ENCODE assay signal across 9 mouse cellular contexts in the genomic region with DNA sequence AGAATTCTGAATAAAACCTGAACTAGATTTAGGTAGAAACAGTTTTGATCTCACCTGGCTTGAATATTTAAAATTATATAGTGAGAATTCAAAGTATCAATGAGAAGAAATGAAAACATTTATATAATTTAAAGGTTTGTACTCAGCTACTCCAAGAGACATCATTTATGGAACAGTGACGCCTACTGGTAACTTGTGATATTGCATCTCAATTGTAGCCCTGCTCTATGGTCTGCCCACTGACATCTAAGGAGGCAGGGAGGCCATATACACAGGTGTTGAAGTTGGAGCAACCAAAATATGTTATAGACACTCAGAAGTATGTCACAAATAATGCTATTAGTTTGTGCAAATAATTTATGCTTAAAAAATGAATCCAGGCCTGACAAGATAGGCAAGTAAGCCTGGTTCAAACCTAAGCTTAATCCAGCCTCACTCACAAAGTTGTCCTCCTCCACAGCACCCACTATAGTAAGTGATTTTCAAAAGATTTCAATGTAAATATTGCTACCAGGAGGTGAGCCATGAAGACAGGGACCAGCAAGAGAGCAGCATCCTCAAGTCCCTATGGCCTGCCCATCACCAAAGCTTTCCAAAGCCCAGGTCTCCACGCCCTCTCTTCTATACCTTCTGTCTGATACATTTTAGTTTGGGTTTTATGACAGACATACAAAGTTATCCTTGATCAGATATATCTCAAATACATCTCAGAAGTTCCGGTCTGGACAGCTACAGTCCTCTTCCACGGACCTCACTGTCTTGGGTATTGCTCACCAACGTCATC.
DNase-seq lines count a peak whose midpoint lies in the region; ATAC-seq and TF ChIP-seq lines count a peak whose summit lies in the region.
"Had no signal": no experiment of that assay in that cellular context is flagged by ENCODE, and none has a peak within 500 bp of the region (broad histone marks: within the 10 kb centered on the region; RNA-seq: fewer than 3 reads in every experiment).

No protein-coding gene starts in this region.

- no peak for TF ChIP-seq EP300 in heart, postnatal 0 days (IDR thresholded peaks at IDR 0.05; ENCODE audit: low read depth)

- no peaks in the 10 kb centered on the region for H3K36me3 ChIP-seq in kidney, embryonic 16.5 days (ENCODE audit: insufficient read depth, low read length)
- H3K36me3 ChIP-seq in heart, postnatal 0 days (replicated peaks; ENCODE audit: control insufficient read depth, insufficient read depth, low read length) = 0 out of 2 replicates have a peak, but pooled peaks cover 6% of the 10 kb centered on the region
- H3K36me3 ChIP-seq: embryonic facial prominence, embryonic 13.5 days had no signal

- ATAC-seq in kidney, embryonic 16.5 days (ENCODE audit: low FRiP score, low TSS enrichment) = no peak
- no peak for ATAC-seq in heart, postnatal 0 days (ENCODE audit: insufficient read depth, low read depth)

- H3K4me3 ChIP-seq in kidney, embryonic 16.5 days (ENCODE audit: low read length) = no peak overlapping the region
- no peak overlapping the region for H3K4me3 ChIP-seq in heart, postnatal 0 days (ENCODE audit: low read depth, low read length)
- H3K4me3 ChIP-seq: embryonic facial prominence, embryonic 13.5 days had no signal

- TF ChIP-seq CTCF in heart, postnatal 0 days (IDR thresholded peaks at IDR 0.05; ENCODE audit: low read depth) = peak; percentile 82

- H3K4me2 ChIP-seq in kidney, embryonic 16.5 days (replicated peaks; ENCODE audit: low read depth, low read length) = no peak overlapping the region
- H3K4me2 ChIP-seq in heart, postnatal 0 days (ENCODE audit: low read depth, low read length) = no peak overlapping the region
- H3K4me2 ChIP-seq: embryonic facial prominence, embryonic 13.5 days had no signal

- no peak overlapping the region for H3K9ac ChIP-seq in kidney, embryonic 16.5 days (replicated peaks; ENCODE audit: low read length)
- no peak overlapping the region for H3K9ac ChIP-seq in heart, postnatal 0 days (replicated peaks; ENCODE audit: low read depth, low read length)
- H3K9ac ChIP-seq: embryonic facial prominence, embryonic 13.5 days had no signal

- 76% methylated on average over 5 of the region's 5 CpGs for WGBS in kidney, embryonic 16.5 days
- WGBS in heart, postnatal 0 days = 73% methylated on average over 5 of the region's 5 CpGs

- H3K4me1 ChIP-seq in kidney, embryonic 16.5 days (ENCODE audit: insufficient read depth, low read length) = peaks cover 9% of the 10 kb centered on the region
- H3K4me1 ChIP-seq in heart, postnatal 0 days (ENCODE audit: control insufficient read depth, insufficient read depth) = peaks cover 24% of the 10 kb centered on the region

- peak; percentile 17 for DNase-seq in kidney, adult 11 months
- peak; percentile 63 for DNase-seq in ES-CJ7 (ENCODE audit: low read depth, low spot score)
- peak; percentile 61 for DNase-seq in cerebellum, adult 9-11 months
- peak; percentile 50 for DNase-seq in heart, postnatal 0 days (ENCODE audit: low spot score)
- peak; percentile 69 to 75 for DNase-seq in kidney, postnatal 36 days
- DNase-seq in mesoderm, embryonic 11.5 days (ENCODE audit: low read depth, low spot score) = peak; percentile 74
- DNase-seq in testis, postnatal 10 days (ENCODE audit: low spot score) = peak; percentile 74

- H3K27me3 ChIP-seq in kidney, embryonic 16.5 days (ENCODE audit: insufficient read depth, low read length) = no peaks in the 10 kb centered on the region
- no peaks in the 10 kb centered on the region for H3K27me3 ChIP-seq in heart, postnatal 0 days (ENCODE audit: control insufficient read depth, insufficient read depth, low read length)
- H3K27me3 ChIP-seq: embryonic facial prominence, embryonic 13.5 days had no signal

- no peaks in the 10 kb centered on the region for H3K9me3 ChIP-seq in kidney, embryonic 16.5 days (ENCODE audit: low read length)
- no peaks in the 10 kb centered on the region for H3K9me3 ChIP-seq in heart, postnatal 0 days (replicated peaks; ENCODE audit: control insufficient read depth, low read length)
- H3K9me3 ChIP-seq: embryonic facial prominence, embryonic 13.5 days had no signal

- no peak overlapping the region for H3K27ac ChIP-seq in kidney, embryonic 16.5 days (ENCODE audit: low read length)
- H3K27ac ChIP-seq in heart, postnatal 0 days (ENCODE audit: low read depth) = no peak overlapping the region
- H3K27ac ChIP-seq: embryonic facial prominence, embryonic 13.5 days had no signal

Comparison
In these comparisons a context has a peak if more than half of its experiments do, and no peak if none do; other contexts are left out.
1. DNase-seq: peak in every context shown above with its lines; median percentile 74 in mesoderm, embryonic 11.5 days; 74 in testis, postnatal 10 days; 72 in kidney, postnatal 36 days; 63 in ES-CJ7; 61 in cerebellum, adult 9-11 months; 50 in heart, postnatal 0 days; 17 in kidney, adult 11 months.